Mouse (Mus musculus) liver, adult 2 months (tissue): ENCODE data around the gene Fam205a1.

Experiments used
- CTCF ChIP-seq: fragments of 200-500 bp; IDR thresholded peaks from 2 replicates; pipeline ENCODE4 v1.5.1; 2011; ENCODE audit warnings: low read depth, low read length, control low read depth
- POLR2A ChIP-seq: fragments of 200-500 bp; IDR thresholded peaks from 2 replicates; pipeline ENCODE4 v1.6.1; 2011; ENCODE audit warnings: low read length, control low read depth; ENCODE audit not compliant: insufficient read depth; ENCODE audit errors: extremely low read depth

- TF ChIP-seq CTCF, result no peak
- no peak for TF ChIP-seq POLR2A
Measured at GRCm38 (mm10) chr4:42874134-42874533, 20.4 kb upstream of the Fam205a1 start, which contains the start of gene Fam205c.
